Mouse (Mus musculus) naive thymus-derived CD4-positive, alpha-beta T cell, adult 2 months (primary cell): ENCODE data around the gene Dmrtb1.

ENCODE experiments used
- DNase-seq: peaks from one replicate; pipeline ENCODE4 v3.0.0-alpha.2; 2011; ENCODE audit warnings: low read depth

Dmrtb1 gene

GRCm38 (mm10) chr4:107684130-107684529, at the start of gene Dmrtb1:
TSS of gene Dmrtb1 (minus strand) at chr4:107684230.
- DNase-seq: no peak

GRCm38 (mm10) chr4:107733603-107734002, 49.6 kb upstream of the Dmrtb1 start:
- DNase-seq: no peak

GRCm38 (mm10) chr4:107732624-107733023, 48.6 kb upstream of the Dmrtb1 start:
- DNase-seq: no peak

GRCm38 (mm10) chr4:107732182-107732581, 48.2 kb upstream of the Dmrtb1 start:
- no peak for DNase-seq

DNA sequence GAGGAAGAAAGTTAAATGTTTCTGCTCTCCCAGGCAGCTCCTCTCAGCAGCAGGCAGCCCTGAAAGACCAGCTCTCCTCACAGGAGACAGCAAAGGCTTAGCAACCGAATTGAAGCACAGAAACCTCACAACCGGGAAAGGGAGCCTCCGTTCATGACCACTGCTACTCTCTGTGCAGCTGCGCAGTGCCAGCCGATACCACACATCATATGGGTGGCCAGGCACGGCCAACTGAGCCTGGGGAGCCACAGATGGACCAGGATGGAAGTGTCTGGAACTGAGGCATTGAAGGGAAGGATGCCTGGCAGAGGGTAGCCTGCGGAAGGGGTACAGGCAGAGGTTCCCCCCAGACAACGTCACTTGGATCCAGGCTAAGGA, 47.0 kb upstream of the Dmrtb1 start:
- DNase-seq: no peak

GRCm38 (mm10) chr4:107730391-107731087, 46.5 kb upstream of the Dmrtb1 start:
- DNase-seq: no peak

DNA sequence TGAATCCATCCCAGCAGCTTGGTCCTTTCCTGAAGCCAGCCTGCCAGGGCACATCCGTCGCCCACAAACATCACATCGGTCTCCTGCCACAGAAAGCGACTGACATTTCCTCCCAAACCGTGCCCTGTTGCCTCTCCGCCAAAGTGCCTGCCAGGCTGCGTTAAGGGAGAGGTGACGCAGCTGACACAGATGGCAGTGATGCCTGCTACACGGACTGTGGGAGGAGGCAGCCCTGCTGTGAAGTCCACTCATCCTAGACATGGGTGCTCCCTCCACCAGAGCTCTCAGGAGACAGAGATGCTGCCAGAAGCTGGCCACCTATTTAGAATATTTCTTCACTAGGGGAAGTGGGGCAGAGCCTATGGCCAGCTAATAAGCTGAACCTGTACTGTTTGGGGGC, 41.4 kb upstream of the Dmrtb1 start:
- DNase-seq: no peak

DNA sequence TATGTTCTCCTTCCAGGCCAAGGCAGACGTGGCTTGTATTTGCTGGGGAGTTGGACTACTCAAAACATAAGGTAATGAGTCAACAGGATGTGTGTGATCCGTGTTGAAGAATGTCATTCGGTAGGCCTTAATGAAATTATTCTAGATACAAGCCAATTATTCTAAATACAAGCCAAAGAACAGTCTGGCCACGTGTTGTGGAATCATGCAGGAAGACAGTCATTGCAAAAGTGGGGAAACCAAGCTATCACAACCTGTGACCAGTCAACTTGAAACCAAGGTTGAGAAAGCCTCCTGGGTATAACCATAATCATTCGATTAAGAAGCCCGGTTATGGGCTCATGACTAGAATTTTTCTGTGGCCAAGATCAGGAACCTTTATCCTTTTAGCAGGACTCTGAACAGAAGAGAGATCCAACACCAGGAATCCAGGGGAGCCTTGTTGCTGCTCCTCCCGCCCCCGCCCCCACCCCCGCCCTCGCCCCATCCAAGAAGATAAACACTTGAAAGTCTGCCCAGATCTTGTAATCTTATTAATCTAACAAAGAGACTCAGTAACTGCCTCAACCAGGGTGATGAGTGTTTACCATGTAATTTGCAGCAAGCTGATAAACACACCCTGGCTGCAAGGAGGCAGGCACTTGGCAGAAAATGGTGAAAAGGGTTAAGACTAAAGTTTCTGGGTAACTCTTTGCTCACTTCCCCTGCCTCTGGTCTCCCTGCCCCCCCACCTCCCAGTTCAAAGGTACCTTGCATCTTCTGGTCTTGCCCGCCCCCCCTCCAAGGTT, 36.2 kb upstream of the Dmrtb1 start:
- DNase-seq: no peak

DNA sequence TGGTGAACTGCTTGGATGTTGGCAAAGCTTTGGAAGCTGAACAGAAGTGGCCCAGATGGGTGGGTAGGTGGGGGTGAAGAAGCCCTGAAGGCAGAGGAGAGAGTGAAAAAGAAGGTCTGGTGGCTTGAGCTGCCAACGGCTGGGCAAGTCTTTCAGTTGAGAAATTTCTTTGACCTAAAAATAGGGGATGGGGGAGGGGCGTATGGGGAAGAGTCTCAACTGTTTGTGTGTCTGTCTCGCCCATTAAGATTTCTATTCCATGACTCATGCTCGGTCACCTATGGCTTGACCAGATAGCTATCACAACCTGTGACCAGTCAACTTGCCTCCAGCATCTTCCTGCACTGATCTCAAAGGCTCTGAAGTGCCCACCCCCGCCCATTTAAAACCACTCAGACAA, 35.1 kb upstream of the Dmrtb1 start:
- no peak for DNase-seq

- no peak for DNase-seq
Measured at GRCm38 (mm10) chr4:107718720-107719119, 34.7 kb upstream of the Dmrtb1 start.

DNA sequence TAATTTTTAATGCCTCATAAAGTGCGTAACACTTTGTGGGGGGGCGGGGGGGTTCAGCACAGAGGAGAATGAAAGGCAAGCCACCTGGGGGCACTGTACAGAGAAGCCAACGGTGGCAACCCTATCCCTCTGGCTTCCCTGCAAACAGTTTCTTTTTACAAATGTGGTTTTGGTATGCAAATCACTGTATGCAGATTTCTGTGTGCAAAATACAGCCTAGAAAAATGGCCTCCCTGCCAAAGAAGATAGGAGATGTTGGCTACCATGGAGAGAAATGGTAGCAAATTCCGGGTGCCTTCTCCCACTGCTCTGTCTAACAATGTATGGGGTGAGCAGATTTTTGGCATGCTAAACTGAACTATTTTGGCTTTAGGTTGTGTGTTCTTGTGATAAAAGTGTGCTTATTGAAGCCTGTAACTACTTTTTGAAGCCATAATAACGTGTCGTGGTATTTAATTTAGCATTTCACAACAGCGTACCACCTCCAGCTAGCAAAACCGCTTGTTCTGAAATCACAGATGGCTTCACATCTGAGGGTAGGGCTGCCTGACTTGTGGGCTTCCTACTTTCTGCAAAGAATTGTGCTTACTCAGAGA, 33.8 kb upstream of the Dmrtb1 start:
- no peak for DNase-seq

- DNase-seq: no peak
Measured at GRCm38 (mm10) chr4:107716754-107717299, 32.8 kb upstream of the Dmrtb1 start.

DNA sequence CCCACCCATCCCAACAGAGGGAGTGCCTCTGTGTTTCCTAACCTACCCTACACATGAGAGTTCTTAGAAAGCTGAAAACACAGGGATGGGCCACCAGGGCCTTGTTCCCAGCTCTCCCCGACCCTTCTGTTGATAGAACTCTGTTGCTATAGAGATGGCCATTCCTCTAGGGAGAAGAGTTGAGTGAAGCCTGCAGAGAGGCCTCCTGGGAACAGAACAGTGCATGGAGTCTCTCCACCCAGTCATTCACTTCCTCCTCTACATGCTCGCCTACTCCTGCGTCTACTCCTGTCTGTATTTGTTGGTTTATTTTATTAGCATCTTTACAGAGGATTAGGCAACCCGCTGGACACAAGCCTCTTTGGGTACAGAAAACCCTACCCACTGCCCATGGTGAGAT, 22.9 kb upstream of the Dmrtb1 start:
- no peak for DNase-seq

GRCm38 (mm10) chr4:107704185-107704584, 20.2 kb upstream of the Dmrtb1 start:
- DNase-seq: peak; percentile 25

GRCm38 (mm10) chr4:107701679-107702078, 17.6 kb upstream of the Dmrtb1 start:
- DNase-seq: no peak

- DNase-seq: peak; percentile 16
Measured at GRCm38 (mm10) chr4:107701116-107701515, 17.1 kb upstream of the Dmrtb1 start.

- DNase-seq: no peak
Measured at GRCm38 (mm10) chr4:107699271-107699670, 15.2 kb upstream of the Dmrtb1 start.

DNA sequence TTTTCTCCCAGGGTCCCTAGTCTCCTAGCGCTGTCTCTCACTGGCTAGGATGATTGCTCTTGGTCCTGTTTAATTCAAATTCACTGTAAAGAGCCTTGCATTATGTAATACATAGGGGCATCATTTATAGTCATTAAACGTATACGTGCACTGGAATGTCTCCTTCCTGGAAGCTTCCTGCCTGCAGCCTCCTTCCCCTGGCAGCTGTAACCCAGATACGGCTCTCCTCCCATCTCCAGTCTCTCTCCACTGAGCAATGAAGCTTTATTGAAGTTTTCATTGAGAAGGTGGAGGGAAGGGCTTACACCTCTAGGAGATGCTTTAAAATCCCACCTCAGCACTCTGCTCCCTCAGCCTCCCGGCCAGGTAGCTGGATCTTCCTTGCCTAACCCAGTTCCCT, 9.8 kb upstream of the Dmrtb1 start:
- no peak for DNase-seq

- no peak for DNase-seq
Measured at GRCm38 (mm10) chr4:107688213-107688612, 4.2 kb upstream of the Dmrtb1 start.

DNA sequence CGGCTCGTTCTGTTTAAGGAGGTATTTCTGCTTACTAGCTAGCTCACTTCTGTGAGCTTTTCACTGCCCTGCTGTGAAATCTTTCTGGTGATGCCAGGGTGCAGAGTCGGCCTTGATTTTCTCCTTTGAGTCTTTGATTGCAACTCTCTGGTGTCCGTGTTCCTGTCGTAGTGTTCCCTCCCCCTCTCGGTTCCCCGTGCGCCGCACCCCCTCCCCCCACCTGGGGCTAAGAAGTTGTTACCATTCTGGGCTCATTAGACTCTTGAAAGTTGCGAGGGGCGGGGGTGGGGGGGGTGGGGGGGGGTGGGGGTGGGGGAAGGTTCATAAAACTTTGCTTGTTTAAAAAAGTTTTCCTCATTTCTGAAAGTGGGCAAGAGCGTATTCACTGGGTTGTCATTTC, 3.1 kb upstream of the Dmrtb1 start:
- no peak for DNase-seq

DNA sequence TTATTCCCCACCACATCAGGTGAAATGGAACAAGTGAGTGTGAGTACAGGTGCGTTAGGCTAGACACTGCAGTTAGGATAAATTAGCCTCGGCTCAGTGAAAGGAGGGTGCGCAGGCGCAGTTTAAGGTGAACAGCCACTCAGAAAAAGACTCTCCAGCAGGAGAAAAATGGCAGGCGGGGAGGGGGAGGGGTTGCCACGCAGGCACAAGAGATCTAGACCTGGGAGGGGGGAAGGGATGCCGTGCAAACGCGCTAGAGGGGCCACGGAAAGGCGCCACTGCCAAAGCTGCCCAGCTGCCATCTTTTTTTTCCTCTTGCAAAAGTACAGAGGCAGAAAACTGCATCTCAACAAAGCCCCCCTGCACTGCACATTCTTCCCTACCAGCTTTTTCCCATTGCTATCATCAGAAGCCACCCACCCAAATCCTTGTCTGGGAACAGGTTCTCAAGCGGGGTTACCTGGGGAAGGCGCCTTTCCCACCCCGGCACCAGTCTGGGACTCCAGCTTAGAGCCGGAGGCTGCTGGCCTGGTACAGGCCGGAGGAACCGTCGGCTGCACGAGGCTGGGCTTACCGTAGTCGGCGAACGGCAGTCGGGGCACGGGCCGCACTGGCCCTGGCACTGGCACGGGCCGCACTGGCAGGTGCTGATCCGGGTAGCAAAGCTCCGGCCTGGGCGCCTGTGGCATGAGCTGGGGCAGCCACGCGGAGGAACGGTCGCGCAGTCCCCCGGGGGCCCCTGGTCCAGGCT, 849 bp downstream of the Dmrtb1 start:
- DNase-seq: no peak
